Mouse (Mus musculus): ENCODE results near the gene Tas2r104.

Tas2r104 gene

DNA sequence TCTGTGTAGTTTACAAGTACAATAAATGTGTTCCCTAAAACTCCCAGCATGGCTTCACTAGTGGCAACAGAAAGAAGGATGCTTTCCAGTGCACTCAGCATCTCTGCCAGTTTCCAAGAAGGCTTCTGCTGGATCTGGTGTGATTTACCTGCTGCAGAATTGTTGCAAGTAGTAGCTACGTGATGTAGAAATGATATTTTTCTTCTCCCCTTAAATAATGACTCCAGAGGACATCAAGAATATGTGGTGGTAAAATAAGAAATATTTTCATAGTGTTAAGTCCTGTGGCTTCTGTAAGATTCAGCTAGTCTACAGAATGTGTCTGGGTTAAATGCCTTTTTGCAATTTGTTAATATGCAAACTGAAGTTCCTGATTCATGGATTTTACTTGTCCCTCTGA lies at the start of gene Tas2r104:
Tas2r104 (minus strand) TSS at position 101 of the 400 bp plus-strand sequence.
- no peak for DNase-seq (ENCODE audit: low spot score)

GRCm38 (mm10) chr6:131712803-131713202 lies 27.3 kb upstream of the Tas2r104 start:
- DNase-seq (ENCODE audit: low spot score) = peak; percentile 52

- DNase-seq (ENCODE audit: low spot score) = no peak
Measured at GRCm38 (mm10) chr6:131689963-131690362, 4.4 kb upstream of the Tas2r104 start, which contains the start of gene Tas2r114. TSS of gene Tas2r114 (minus strand) at chr6:131690063.

DNA sequence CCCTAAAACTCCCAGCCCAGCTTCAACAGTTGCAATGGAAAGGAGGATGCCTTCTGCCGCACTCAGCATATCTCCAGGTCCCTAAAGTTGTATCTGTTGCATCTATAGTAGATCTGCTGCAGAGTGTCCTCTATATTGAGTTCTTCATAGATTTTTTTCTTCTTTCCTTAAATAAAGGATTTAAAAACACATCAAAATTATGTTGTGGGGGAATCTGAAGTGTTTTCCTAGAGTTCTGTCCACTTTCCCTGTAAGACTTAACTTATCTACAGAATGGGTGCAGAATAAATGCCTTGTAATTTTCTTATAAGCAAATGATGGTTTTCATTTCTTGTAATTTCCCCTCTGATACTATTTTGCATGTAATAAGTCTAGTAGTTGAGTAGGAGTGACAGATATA lies 1.9 kb upstream of the Tas2r104 start, which contains the start of gene Tas2r105:
Tas2r105 (minus strand) TSS at position 101 of the 400 bp plus-strand sequence.
- no peak for DNase-seq (ENCODE audit: low spot score)

GRCm38 (mm10) chr6:131678786-131679185 lies 6.8 kb downstream of the Tas2r104 start, which contains the start of gene Tas2r106:
TSS of gene Tas2r106 (minus strand) at chr6:131678886.
- no peak for DNase-seq (ENCODE audit: low spot score)

GRCm38 (mm10) chr6:131660049-131660448 lies 25.5 kb downstream of the Tas2r104 start, which contains the start of gene Tas2r107:
TSS of gene Tas2r107 (minus strand) at chr6:131660149.
- DNase-seq (ENCODE audit: low spot score) = no peak
